Mouse (Mus musculus) adrenal gland, adult 8-10 months (tissue): ENCODE results near the gene Slc25a36. TPM values are rescaled to one million over a fixed set of nuclear protein-coding genes. Genes with fewer than 3 reads are reported as not detected.

Source experiments
- DNase-seq: peaks from one replicate; pipeline ENCODE4 v3.0.0; 2022
- total RNA-seq, 4 experiments: library from RNA; stranded (reverse); gene quantifications; 2 replicates each; pipeline ENCODE4 v1.2.4; 2022

Gene Slc25a36
- total RNA-seq: 100 to 1,000 TPM in 2 of 4 experiments, 10 to 100 TPM in 2; 76.3 to 126 (median 102) TPM

DNA sequence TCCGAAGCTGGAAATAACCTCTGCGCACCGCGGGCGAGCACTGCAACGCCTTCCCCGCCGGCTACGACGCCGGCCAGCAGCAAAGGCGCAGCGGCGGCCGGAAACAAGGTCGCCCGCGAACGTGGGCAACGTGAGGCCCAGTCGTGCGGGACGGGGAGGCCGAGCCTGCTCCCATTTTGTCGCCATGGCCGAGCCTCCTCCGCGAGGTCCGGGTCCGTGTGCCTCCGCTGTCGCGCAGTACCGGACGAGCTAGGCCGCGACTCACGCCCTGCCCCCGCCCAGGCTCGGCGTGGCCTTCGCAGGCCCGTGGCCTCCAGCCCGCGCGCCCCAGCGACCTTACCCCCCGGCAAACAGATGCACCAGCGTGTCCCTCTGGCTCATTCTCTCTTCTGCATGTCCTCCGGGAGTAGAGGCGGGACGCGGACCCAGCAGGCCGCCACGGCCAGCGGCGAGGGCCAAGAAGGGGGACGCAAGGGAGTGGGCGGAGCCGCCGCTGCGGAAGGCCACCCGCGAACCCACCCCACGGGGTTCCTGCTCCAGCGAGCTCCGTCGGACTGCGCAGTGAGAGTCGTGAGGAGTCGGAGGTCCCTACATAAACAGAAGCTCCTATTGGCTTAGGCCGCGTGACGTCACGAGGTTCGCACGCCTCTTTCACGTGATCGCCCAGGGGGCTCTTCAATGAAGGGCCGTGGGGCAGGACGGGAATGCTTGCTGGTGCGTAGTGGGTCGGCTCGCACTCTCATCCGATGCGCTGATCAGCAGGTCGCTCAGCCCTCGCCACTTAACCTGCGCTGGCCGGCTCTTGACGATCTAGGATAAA lies at the start of gene Slc25a36:
Gene Slc25a36 (minus strand): TSS at position 587 of the 820 bp plus-strand sequence.
- DNase-seq: peak; percentile 97

DNA sequence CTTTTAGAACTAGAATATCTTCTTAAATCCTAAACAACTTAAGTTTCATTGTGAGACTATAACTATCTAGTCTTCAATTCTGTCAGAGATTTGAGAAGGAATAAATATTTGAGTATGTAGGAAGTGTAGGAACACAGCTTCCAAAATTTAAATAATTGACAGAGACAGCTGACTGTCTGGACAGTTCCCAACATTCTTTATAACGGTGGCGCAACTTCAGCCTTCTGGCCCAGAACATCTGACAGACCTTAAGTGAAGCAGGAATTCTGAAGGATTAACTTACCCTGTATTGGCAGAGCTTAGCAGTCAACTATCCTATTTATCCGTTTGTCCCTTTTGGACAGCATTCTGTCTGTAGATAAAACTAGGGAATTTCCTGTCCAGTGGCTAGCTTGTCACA lies 47.5 kb upstream of the Slc25a36 start:
- DNase-seq: no peak

GRCm38 (mm10) chr9:97155981-97156380 lies 45.0 kb upstream of the Slc25a36 start:
- DNase-seq: no peak

DNA sequence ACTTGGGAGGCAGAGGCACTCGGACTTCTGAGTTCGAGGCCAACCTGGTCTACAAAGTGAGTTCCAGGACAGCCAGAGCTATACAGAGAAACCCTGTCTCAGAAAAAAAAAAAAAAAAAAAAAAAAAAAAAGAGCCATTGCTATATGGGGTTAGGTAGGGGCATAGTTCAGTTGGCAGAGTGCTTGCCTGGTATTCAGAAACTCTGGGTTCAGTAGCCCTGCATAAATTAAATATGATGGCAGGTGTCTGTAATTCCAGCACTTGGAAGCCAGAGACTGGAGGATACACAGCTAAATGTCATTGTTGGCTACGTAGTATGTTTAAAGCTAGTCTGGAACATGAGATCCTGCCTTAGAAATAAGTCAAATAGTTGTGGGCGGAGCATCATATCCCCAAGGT lies 44.0 kb upstream of the Slc25a36 start:
- no peak for DNase-seq

DNA sequence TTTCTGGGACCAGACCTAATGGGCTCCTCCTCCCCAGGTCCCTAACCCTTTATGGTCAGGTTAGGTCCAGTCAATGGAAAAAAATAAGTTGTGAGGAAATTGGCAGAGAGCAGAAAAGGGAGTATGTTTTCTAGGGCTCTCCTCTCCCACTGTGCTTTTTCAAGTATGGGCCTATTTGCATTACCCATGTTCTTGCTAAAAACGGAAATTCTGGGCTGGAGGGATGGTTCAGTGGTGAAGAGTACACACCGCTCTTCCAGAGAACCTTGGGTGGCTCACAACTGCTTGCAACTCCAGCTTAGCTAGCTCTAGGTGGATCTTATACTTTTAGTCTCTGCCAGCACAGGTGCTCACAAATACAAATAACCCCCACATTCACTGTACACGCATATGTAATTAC lies 42.0 kb upstream of the Slc25a36 start:
- DNase-seq: no peak

- no peak for DNase-seq
Observed at GRCm38 (mm10) chr9:97147270-97147669, 36.3 kb upstream of the Slc25a36 start.

GRCm38 (mm10) chr9:97145351-97145750 lies 34.4 kb upstream of the Slc25a36 start:
- no peak for DNase-seq

GRCm38 (mm10) chr9:97143416-97143815 lies 32.5 kb upstream of the Slc25a36 start:
- DNase-seq: no peak

DNA sequence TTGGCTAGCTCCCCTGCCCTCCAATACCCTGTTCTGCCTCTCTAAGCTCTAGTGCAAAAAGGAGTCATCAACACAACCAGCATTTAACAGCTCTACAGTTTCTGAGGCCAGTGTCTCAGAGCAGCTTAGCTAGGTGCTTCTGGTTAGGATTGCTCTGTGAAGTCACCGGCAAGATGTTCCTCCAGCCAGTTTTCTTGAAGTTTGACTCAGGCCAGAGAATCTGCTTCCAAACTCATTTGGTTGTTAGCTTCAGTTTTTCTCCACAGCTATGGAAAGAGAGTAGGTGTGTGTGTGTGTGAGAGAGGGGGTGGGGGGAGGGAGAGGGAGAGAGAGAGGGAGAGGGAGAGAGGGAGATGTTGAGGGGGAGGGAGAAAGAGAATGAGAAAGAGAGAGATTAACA lies 31.6 kb upstream of the Slc25a36 start:
- no peak for DNase-seq

GRCm38 (mm10) chr9:97141723-97142122 lies 30.8 kb upstream of the Slc25a36 start:
- DNase-seq: no peak

DNA sequence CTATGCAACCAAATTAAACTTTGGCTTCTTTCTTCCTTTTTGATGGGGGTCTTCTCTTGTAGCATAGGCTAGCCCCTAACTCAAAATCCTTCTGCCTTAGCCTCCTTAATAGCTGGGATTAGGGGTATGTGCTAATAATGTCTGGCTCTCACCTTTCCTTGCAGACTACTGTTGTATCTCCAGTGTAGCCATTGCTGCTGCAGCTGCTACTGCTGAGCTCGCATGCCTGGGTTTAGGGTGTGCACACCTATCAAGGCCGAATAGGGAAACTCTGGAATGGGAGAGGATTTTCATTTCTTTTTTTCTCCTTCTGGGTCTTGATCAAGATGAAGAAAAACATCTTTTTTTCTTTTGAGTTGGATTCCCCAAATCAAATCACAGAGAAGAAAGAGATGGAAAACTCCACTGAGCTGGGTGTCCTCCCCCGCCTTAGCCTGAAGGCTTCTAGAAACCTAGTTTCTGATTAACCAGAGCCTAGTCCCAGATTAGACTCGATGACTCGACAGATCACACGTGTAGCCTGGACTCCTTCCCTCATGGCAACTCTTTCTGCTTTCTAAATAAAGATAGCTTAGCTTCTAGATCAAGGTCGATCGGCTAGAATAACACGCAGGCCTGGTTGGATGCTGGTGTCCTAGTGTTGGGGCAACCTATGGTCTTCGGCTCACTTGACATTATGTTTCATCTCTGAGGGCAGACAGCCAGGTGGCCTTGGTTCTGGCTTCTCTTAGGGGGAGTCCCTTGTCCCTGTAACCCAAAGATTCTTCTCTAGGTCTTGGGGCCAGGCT lies 29.4 kb upstream of the Slc25a36 start:
- DNase-seq: no peak

GRCm38 (mm10) chr9:97137678-97138077 lies 26.7 kb upstream of the Slc25a36 start:
- DNase-seq: no peak

- no peak for DNase-seq
Observed at GRCm38 (mm10) chr9:97137116-97137515, 26.2 kb upstream of the Slc25a36 start.

DNA sequence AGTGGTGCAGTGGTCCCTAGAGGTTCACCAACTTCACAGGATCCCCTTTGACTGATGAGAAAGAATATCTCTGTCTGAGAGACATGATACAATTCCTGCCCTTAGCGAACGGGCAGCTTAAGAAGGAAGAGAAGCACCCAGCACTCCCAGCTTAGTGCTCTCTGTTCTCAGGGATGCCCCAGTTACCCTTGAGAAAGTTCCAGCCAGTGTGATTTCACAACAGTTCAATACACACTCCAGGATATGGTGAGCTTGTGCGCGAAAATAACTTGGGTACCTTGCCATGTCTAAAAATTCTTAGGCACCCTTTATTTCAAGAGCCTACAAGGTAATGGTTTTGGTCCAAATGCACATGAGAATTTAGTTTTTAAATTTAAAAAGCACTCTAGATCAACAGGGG lies 24.9 kb upstream of the Slc25a36 start:
- no peak for DNase-seq

GRCm38 (mm10) chr9:97133178-97133577 lies 22.2 kb upstream of the Slc25a36 start:
- DNase-seq: no peak

DNA sequence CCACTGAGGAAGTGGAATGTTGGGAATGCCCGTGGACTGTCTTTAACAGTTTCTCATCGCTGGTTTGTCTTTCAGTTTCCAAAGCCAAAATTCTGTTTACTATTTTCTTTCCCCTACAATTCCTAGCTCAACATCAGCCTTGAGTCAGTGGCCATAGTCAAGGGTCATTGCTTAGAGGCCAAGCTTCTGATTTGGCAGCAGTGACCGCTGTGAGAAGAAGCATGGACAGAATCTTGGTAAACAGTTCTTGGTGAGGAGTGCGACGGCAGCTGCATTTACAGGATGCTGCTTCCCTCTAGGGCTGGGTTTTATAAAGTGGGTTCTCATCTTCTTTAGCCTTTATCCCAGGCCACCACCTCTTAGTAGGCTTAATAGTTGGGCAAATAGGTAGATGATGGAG lies 19.0 kb upstream of the Slc25a36 start:
- DNase-seq: no peak

- no peak for DNase-seq
Observed at GRCm38 (mm10) chr9:97123934-97124692, 13.2 kb upstream of the Slc25a36 start.

DNA sequence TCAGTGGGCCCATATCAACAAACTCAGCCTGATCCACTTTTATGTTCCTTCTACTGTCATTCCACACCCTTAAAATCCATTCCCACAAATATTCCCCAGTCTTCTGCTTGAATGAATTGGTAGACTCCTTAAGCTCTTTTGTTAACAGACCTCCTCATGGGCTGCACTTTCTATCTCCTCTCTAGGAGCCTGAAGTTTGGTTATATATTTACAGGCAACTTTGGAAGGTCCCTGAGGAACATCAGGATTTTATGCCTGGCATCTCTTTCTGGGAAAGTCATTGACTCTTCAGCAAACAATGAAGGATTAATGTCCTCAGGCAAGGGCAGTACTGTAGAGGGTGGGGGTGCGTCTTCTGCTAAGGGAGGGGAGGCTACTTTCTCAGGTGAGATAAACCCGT lies 10.5 kb upstream of the Slc25a36 start:
- DNase-seq: no peak

DNA sequence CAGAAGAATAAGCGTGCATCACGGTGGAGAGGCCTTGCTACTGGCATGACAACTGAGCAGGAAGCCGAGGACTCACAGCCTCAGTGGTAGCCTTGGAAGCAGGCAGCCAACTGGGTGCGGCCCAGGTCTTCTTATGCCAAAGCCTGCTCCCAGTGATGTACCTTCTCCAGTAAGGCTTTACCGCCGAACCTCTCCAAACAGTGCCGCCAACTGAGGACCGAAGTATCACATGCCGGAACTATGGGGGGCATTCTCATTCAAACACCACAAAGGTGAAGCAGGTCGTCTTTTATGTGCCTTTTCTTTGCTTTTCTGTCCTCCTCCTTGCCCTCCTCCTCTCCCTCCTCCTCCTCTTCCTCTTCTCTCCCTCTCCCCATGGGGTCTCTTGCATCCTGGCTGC lies 3.3 kb upstream of the Slc25a36 start:
- DNase-seq: no peak

DNA sequence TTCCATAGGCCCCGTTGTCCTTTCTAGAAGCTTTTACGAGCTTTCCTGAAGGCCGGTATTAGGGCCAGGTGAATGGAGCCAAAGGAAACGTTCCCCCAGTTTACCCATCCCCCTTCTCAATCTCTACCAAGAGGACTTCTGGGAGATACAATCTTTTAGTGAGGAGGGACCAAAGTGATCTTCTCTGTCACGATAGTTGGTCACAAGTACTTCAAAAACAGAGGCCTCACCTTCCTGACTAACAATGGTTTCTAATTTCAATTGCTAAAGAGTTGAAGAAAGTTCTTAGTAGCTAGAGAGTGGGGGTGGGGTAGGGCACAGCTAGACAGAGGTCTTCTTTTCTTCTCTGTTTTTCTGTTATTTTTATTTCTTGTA lies 2.6 kb upstream of the Slc25a36 start:
- DNase-seq: no peak

DNA sequence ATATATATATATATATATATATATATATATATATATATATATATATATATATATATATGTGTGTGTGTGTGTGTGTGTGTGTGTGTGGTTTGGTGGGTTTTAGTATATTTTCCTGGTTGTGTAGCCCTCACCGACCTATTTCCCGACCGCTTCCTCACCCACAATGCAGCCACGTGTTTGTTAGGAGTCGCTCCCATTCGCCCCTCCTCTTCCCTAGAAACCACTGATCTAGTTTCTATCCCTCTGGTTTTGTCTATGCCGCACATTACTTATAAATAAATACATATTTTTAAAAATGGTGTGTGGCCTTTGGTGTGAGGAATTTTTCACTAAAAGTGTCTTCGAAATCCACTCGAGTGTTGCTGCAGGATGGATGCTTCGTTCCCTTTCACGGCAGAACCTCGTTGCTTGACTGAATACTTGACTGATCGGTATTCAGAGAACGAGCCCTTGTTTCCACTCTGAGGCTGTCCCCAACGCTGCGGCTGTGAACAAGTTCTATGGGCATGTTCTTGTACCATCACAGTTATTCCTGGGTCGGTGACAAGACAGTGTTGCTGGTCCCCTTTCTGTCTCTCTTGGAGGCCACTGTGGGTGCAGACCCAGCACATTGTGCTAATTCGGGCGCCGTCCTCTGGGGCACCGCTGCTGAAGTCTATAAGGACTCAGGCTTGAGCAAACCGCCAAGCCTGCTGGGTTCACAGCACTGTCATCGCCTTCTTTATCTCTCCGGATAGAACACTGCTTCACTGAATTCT lies 2.0 kb upstream of the Slc25a36 start:
- no peak for DNase-seq

DNA sequence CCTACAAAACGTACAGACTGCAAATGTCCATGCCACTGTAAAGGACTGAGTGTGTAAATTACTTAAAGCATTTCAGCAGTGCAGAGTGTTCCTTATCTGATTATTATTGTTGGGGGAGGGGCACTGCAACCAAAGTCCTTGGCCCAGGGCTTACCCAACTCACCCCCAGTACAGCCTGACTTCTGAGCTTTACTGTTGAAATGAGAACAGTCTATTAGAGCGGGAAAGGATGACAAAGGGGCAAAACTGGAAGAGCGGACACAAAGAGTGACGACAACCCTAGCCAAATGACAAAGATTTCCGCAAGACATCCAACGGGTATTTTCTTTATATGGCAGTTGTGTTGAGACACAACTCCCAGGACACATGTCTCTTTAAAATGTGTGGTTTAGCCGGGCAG lies 1.3 kb upstream of the Slc25a36 start:
- no peak for DNase-seq
